Mouse (Mus musculus): ENCODE results near the gene Mapkapk2. TPM values are rescaled to one million over a fixed set of nuclear protein-coding genes. Genes with fewer than 3 reads are reported as not detected.
A peak's percentile ranks its signal among the peaks of the same experiment; 100 is the strongest.

Gene Mapkapk2
- polyA plus RNA-seq, 1 experiment from 2014 or later = 23.1 TPM

DNA sequence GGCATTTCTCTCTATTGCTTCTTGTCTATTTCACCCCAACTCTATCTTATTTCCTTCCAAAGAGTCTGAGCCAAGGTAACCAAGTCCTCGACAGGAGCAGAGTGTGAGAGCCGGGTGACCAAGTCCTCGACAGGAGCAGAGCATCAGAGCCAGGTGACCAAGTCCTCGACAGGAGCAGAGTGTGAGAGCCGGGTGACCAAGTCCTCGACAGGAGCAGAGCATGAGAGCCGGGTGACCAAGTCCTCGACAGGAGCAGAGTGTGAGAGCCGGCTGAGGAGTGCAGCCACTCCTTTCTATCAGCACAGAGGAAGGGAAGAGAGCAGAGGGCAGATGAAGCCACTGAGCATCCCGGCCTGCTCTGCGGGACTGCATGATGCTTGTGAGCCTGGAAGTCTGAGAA, 9.1 kb downstream of the Mapkapk2 start:
- 57% methylated on average over 11 of the region's 11 CpGs for WGBS
- Histone ChIP-seq H3K36me3 (no peaks in the 10 kb centered on the region), H3K4me2 (no peak overlapping the region), H3K9me3 (no peaks in the 10 kb centered on the region), H3K27ac (no peak overlapping the region), H3K4me3 (no peak overlapping the region), H3K4me1 (replicated peaks) (peaks cover 95% of the 10 kb centered on the region), H3K27me3 (no peaks in the 10 kb centered on the region), H3K9ac (no peak overlapping the region)
- no peak for ATAC-seq (ENCODE audit: low FRiP score)

GRCm38 (mm10) chr1:131086907-131087306, 10.7 kb downstream of the Mapkapk2 start:
- Histone ChIP-seq H3K4me1 (replicated peaks) (peaks cover 93% of the 10 kb centered on the region), H3K4me3 (no peak overlapping the region), H3K27me3 (no peaks in the 10 kb centered on the region), H3K9ac (no peak overlapping the region; the same call in 1 of the 2 replicates), H3K4me2 (peak overlapping the region; percentile 15; the same call in 1 of the 2 replicates), H3K27ac (peak overlapping the region; percentile 81), H3K36me3 (no peaks in the 10 kb centered on the region), H3K9me3 (no peaks in the 10 kb centered on the region)
- ATAC-seq (ENCODE audit: low FRiP score) = 0 out of 2 replicates have a peak, but pooled peaks have one; percentile 16
- WGBS = 27% methylated on average over 7 of the region's 7 CpGs

DNA sequence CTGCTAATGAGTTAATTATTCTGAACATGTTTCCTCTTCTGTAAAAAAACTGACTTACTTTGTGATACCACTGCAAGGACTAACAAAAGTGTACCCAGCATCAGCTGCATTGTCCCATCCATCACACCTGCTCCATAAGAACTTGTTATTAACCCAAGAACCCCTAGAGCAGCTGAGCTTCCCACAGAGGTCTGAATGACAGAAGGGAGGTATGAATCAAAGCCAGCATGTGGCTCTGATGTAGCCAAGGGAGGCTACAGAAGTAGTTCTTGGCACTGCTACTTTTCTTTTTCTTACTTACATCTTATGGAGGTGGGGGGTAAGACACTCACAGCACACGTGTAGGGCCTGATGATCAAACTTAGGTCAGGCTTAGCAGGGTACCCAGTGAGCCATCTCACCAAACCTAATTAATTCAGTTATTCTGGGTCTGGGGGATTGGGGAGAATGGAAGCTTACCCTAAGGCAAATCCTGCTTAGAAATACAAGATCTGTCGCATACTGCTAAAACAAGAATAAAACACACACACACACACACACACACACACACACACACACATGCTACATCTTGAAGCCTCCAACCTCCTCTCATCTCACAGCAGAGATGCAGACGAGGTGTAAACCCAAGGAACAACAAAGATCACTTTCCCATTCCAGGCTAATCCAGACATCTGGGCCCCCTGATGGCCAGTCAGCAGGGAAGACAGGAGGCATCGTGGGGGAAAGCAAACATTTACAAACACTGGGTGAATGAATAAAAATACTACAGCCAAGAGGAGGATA, 11.5 kb downstream of the Mapkapk2 start:
- Histone ChIP-seq H3K36me3 (no peaks in the 10 kb centered on the region), H3K9ac (no peak overlapping the region), H3K4me1 (replicated peaks) (peaks cover 96% of the 10 kb centered on the region), H3K4me3 (no peak overlapping the region), H3K27ac (peak overlapping the region; percentile 81), H3K27me3 (no peaks in the 10 kb centered on the region), H3K4me2 (peak overlapping the region; percentile 15; the same call in 1 of the 2 replicates), H3K9me3 (no peaks in the 10 kb centered on the region)
- WGBS = 19% methylated on average over 4 of the region's 4 CpGs
- ATAC-seq (ENCODE audit: low FRiP score) = peak; percentile 66

DNA sequence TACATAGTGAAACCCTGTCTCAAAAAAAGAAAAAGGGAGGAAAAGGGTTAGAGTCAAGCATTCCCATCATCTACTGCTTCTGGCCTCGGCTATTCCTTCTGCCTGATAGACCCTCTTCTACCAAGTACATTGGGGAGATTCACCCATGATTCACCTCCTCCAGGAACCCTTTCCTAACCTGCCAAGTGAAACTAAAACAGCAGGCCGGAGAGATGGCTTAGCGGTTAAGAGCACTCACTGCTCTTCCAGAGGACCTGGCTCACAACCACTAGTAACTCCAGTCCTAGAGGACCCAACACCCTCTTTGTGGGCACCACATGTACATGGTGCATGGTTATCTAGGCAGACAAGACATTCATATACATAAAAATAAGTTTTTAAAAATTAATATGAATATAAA, 12.4 kb downstream of the Mapkapk2 start:
- Histone ChIP-seq H3K27ac (0 out of 2 replicates have a peak overlapping the region, but pooled peaks have one; percentile 20), H3K27me3 (no peaks in the 10 kb centered on the region), H3K4me1 (replicated peaks) (peaks cover 91% of the 10 kb centered on the region), H3K9ac (no peak overlapping the region), H3K36me3 (no peaks in the 10 kb centered on the region), H3K9me3 (no peaks in the 10 kb centered on the region), H3K4me3 (no peak overlapping the region), H3K4me2 (no peak overlapping the region)
- ATAC-seq (ENCODE audit: low FRiP score) = no peak
- 63% methylated on average over 3 of the region's 3 CpGs for WGBS

DNA sequence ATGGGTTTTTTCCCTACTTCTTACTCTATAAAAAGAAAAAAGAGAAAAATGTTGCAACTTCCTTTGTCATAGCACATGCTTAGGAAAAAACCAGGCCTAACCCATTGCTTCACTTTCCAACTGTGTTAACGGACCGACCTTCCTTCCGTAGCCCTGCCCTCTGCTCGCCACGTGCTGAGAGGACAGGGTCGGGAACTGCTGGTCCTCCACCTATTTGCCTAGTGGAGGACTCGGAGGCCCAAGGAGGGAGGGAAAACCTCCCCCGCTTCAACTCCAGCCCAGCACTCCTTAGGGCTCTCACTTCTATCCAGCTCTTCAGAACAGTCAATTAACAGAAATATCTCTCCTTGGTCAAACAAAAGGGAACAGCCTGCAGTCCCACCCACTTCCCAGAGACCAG, 13.3 kb downstream of the Mapkapk2 start:
- H3K9ac ChIP-seq = no peak overlapping the region
- peak overlapping the region; percentile 67 for H3K27ac ChIP-seq
- no peaks in the 10 kb centered on the region for H3K9me3 ChIP-seq
- no peaks in the 10 kb centered on the region for H3K27me3 ChIP-seq
- peaks cover 91% of the 10 kb centered on the region for H3K4me1 ChIP-seq (replicated peaks)
- H3K4me2 ChIP-seq = no peak overlapping the region
- no peaks in the 10 kb centered on the region for H3K36me3 ChIP-seq
- ATAC-seq (ENCODE audit: low FRiP score) = no peak
- H3K4me3 ChIP-seq = no peak overlapping the region
- 30% methylated on average over 8 of the region's 8 CpGs for WGBS

GRCm38 (mm10) chr1:131083609-131084008, 14.0 kb downstream of the Mapkapk2 start:
- Histone ChIP-seq H3K4me1 (replicated peaks) (peaks cover 91% of the 10 kb centered on the region), H3K9me3 (no peaks in the 10 kb centered on the region), H3K4me3 (no peak overlapping the region), H3K36me3 (no peaks in the 10 kb centered on the region), H3K9ac (no peak overlapping the region), H3K27me3 (no peaks in the 10 kb centered on the region), H3K27ac (peak overlapping the region; percentile 61; the same call in 1 of the 2 replicates), H3K4me2 (no peak overlapping the region)
- ATAC-seq (ENCODE audit: low FRiP score) = no peak
- WGBS = 59% methylated on average over 4 of the region's 4 CpGs

GRCm38 (mm10) chr1:131083122-131083521, 14.5 kb downstream of the Mapkapk2 start:
- Histone ChIP-seq H3K9ac (no peak overlapping the region), H3K4me2 (no peak overlapping the region), H3K36me3 (no peaks in the 10 kb centered on the region), H3K4me1 (replicated peaks) (peaks cover 87% of the 10 kb centered on the region), H3K27ac (no peak overlapping the region), H3K4me3 (no peak overlapping the region), H3K9me3 (no peaks in the 10 kb centered on the region), H3K27me3 (no peaks in the 10 kb centered on the region)
- WGBS = 73% methylated on average over 5 of the region's 5 CpGs
- no peak for ATAC-seq (ENCODE audit: low FRiP score)

GRCm38 (mm10) chr1:131080686-131081085, 16.9 kb downstream of the Mapkapk2 start:
- H3K27me3 ChIP-seq = no peaks in the 10 kb centered on the region

DNA sequence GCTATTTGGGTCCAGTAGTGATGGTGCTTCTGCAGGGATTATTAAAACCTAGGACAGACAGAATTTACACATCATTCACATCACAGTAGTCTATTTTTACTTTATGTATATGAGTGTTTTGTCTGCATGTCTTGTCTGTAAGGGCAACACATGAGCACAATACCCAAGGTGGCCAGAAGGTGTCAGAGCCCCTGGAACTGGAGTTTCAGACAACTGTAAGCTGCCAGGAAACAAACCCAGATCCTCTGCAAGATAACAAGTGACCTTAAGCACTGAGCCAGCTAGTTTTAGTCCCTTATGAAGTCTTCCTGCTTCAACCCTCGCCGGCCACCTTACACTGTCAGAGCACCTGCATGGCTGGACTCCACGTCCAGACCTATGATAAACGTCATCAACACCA, 17.9 kb downstream of the Mapkapk2 start:
- H3K36me3 ChIP-seq = no peaks in the 10 kb centered on the region
- no peak overlapping the region for H3K4me2 ChIP-seq
- ATAC-seq (ENCODE audit: low FRiP score) = 0 out of 2 replicates have a peak, but pooled peaks have one; percentile 9
- 83% methylated on average over 4 of the region's 4 CpGs for WGBS
- no peak overlapping the region for H3K9ac ChIP-seq
- H3K27ac ChIP-seq = peak overlapping the region; percentile 77
- H3K4me3 ChIP-seq = no peak overlapping the region
- no peaks in the 10 kb centered on the region for H3K9me3 ChIP-seq
- H3K27me3 ChIP-seq = no peaks in the 10 kb centered on the region
- peaks cover 75% of the 10 kb centered on the region for H3K4me1 ChIP-seq (replicated peaks)

More at GRCm38 (mm10) chr1:131080686-131081085, 16.9 kb downstream of the Mapkapk2 start:
- H3K4me1 ChIP-seq (replicated peaks) = peaks cover 77% of the 10 kb centered on the region
- H3K4me3 ChIP-seq = no peak overlapping the region
- no peak overlapping the region for H3K9ac ChIP-seq
- no peak for ATAC-seq (ENCODE audit: low FRiP score)
- H3K27ac ChIP-seq = no peak overlapping the region
- no peaks in the 10 kb centered on the region for H3K9me3 ChIP-seq
- H3K4me2 ChIP-seq = no peak overlapping the region
- H3K36me3 ChIP-seq = no peaks in the 10 kb centered on the region
- 100% methylated on average over 1 of the region's 1 CpGs for WGBS

DNA sequence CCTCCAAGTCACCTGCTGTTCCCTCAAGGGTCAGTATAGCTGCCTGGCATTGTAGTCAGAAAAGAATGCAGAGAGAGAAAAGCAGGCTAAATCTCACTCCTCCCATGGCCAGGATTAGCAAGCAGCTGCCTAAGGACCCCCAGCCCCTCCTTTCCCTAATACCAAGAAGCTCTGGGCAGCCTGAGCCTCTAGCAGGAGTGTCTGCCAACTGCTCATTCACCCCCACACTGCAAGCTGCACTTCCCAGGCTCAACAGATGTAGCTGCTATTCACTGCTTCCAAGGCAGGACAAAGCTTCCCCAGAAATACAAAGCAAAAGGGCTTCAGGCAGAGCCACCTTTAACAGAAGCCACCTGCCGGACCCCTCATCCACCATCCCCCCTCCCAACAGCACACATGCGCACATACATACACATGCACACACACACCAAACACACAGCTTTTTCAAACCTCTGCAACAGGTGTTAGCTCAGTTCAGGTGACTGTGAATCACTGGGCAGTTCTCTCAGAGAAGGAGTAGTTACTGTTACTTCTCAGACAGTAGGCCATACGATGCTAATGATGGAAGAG, 18.8 kb downstream of the Mapkapk2 start:
- no peak overlapping the region for H3K4me2 ChIP-seq
- no peak overlapping the region for H3K9ac ChIP-seq
- ATAC-seq (ENCODE audit: low FRiP score) = peak; percentile 87
- WGBS = 20% methylated on average over 3 of the region's 3 CpGs
- no peak overlapping the region for H3K4me3 ChIP-seq
- H3K27me3 ChIP-seq = no peaks in the 10 kb centered on the region
- no peaks in the 10 kb centered on the region for H3K9me3 ChIP-seq
- H3K4me1 ChIP-seq (replicated peaks) = peaks cover 75% of the 10 kb centered on the region
- H3K27ac ChIP-seq = peak overlapping the region; percentile 77
- H3K36me3 ChIP-seq = no peaks in the 10 kb centered on the region

GRCm38 (mm10) chr1:131075098-131075791, 22.4 kb downstream of the Mapkapk2 start:
- Histone ChIP-seq H3K4me1 (replicated peaks) (peaks cover 58% of the 10 kb centered on the region), H3K9me3 (no peaks in the 10 kb centered on the region), H3K27ac (peak overlapping the region; percentile 78), H3K9ac (no peak overlapping the region), H3K4me3 (no peak overlapping the region), H3K4me2 (no peak overlapping the region), H3K36me3 (no peaks in the 10 kb centered on the region), H3K27me3 (no peaks in the 10 kb centered on the region)
- 83% methylated on average over 7 of the region's 7 CpGs for WGBS
- no peak for ATAC-seq (ENCODE audit: low FRiP score)

DNA sequence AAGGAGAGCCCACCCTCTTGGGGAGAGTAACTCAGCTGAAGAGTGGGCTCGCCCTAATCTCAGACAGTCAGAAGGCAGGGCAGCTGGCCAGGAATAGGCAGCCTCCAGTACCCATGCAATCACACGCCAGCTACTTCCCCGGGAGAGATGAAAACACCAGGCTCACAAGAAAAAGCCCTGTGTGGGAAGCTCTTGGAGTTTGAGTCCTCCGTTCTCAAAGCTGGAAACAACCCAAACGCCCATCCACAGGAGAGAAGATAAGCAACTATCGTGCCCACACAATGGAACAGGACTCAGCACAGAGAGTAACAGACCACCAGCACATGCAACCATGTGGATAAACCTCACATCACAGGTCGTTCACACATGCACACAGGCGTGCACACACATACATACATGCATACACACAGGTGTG, 23.1 kb downstream of the Mapkapk2 start:
- Histone ChIP-seq H3K27me3 (no peaks in the 10 kb centered on the region), H3K9ac (no peak overlapping the region), H3K4me2 (no peak overlapping the region), H3K27ac (peak overlapping the region; percentile 78), H3K36me3 (no peaks in the 10 kb centered on the region), H3K9me3 (no peaks in the 10 kb centered on the region), H3K4me3 (no peak overlapping the region), H3K4me1 (replicated peaks) (peaks cover 51% of the 10 kb centered on the region)
- no peak; the same call in 1 of the 2 replicates for ATAC-seq (ENCODE audit: low FRiP score)
- WGBS = 62% methylated on average over 8 of the region's 8 CpGs
